Mouse (Mus musculus) bone marrow, adult 2 months (tissue): Measurements from ENCODE around the gene Trim72.

ENCODE experiments used
- CTCF ChIP-seq: fragments of 200-500 bp; IDR thresholded peaks from 2 replicates; pipeline ENCODE4 v1.5.1; 2011; ENCODE audit warnings: low read length, control low read depth; ENCODE audit not compliant: control insufficient read depth, insufficient read depth
- POLR2A ChIP-seq: fragments of 200-500 bp; IDR thresholded peaks from 2 replicates; pipeline ENCODE4 v1.6.1; 2011; ENCODE audit warnings: low read depth, mild to moderate bottlenecking, control low read depth, low read length, borderline replicate concordance; ENCODE audit not compliant: control insufficient read depth

GRCm38 (mm10) chr7:127992488-127993340, 11.0 kb upstream of the Trim72 start:
- TF ChIP-seq POLR2A (no peak), CTCF (no peak)
